Mouse (Mus musculus): ENCODE results near the gene Lmx1b. TPM values are rescaled to one million over a fixed set of nuclear protein-coding genes. Genes with fewer than 3 reads are reported as not detected.

Gene Lmx1b
- polyA plus RNA-seq, 1 experiment from 2014 or later = not detected

DNA sequence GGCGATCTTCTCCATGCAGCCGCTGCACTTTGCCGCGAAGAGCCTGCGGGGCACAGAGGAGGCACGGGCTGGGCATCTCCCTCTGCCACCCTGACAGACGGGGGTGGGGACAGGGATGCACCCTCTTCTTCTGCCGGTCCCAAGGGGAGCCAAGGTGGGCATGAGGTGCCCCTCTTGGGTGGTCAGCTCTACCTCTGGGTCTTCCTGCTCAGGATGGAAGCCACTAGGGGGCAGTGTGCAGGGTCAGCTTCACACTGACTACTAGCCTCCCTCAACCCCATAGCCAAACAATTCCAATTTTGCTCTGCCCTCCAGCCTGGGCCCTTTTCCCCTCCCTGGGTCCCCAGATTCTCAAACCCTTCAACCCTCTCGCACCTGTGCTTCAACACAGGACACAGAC, 71.1 kb downstream of the Lmx1b start:
- H3K4me3 ChIP-seq = no peak overlapping the region
- H3K4me2 ChIP-seq = no peak overlapping the region
- ATAC-seq = no peak
- no peak overlapping the region for H3K27ac ChIP-seq
- no peaks in the 10 kb centered on the region for H3K9me3 ChIP-seq (replicated peaks)
- H3K9ac ChIP-seq = no peak overlapping the region
- no peaks in the 10 kb centered on the region for H3K36me3 ChIP-seq
- H3K27me3 ChIP-seq (replicated peaks) = peaks cover 88% of the 10 kb centered on the region
- no peaks in the 10 kb centered on the region for H3K4me1 ChIP-seq
- 9% methylated on average over 9 of the region's 9 CpGs for WGBS (ENCODE audit: insufficient replicate concordance)

DNA sequence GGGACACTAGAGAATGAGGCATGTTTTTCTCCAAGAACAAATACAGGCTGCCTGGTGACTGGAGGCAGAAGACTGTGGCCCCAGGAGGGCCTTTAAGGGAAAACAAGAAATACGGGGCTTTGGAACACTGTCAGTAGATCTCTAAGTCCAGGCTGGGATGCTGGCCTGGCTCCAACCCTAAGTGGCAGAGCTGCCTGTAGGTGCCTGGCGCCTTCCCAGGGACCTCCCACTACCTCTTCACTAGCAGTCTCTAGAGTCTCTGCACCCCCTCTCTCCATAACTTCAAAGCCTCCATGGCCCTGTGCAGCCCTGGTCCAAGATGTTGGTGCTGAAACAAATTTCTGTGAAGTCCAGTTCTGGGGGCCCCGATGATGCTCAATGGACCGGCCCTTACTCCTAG, 74.4 kb downstream of the Lmx1b start:
- Histone ChIP-seq H3K27me3 (replicated peaks) (peaks cover 82% of the 10 kb centered on the region), H3K4me3 (no peak overlapping the region), H3K9me3 (replicated peaks) (no peaks in the 10 kb centered on the region), H3K27ac (no peak overlapping the region), H3K9ac (no peak overlapping the region), H3K4me2 (no peak overlapping the region), H3K4me1 (no peaks in the 10 kb centered on the region), H3K36me3 (no peaks in the 10 kb centered on the region)
- WGBS (ENCODE audit: insufficient replicate concordance) = 56% methylated on average over 4 of the region's 4 CpGs
- no peak for ATAC-seq

DNA sequence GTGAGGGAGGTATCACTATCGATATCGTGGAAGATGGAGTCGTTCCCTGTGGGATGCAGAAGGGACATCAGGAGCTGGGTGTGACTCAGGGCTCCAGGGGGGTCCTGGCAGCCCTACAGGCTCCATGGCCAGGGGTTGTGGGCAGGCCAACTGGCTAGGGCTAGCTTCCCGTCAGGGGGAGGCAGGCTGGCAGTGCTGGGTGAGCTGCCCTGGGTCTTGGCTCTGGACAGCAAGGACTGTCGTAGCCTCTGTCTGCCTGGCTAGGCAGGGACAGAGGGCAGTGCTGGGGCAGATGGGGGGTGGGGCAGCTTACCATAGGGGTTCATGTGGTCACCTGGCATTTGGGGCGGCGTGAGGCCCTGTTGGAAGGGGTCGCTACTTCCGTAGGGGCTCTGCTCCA, 75.6 kb downstream of the Lmx1b start:
- ATAC-seq = no peak
- no peak overlapping the region for H3K27ac ChIP-seq
- H3K9me3 ChIP-seq (replicated peaks) = no peaks in the 10 kb centered on the region
- no peak overlapping the region for H3K4me2 ChIP-seq
- no peak overlapping the region for H3K4me3 ChIP-seq
- H3K36me3 ChIP-seq = no peaks in the 10 kb centered on the region
- peaks cover 81% of the 10 kb centered on the region for H3K27me3 ChIP-seq (replicated peaks)
- no peaks in the 10 kb centered on the region for H3K4me1 ChIP-seq
- H3K9ac ChIP-seq = no peak overlapping the region
- 68% methylated on average over 9 of the region's 9 CpGs for WGBS (ENCODE audit: insufficient replicate concordance)

DNA sequence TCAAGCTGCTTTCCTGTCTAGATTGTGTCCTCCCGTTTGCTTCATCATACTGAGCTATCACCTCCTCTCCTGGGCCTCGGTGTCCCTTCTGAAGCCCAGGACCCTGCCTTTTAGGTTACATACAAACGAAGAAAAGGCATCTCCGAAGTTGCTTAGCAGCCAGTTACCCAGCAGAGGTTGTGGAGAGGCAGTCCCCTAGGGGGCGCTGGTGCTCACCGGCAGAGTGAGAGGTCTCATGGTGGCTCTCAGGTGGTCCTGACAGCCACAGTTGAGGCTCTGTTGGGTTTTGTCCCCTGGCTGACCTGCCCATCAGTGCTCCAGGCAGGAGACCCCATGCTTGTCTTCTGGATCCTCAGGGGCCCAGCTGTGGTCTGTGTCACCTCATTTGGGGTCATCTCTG, 80.6 kb downstream of the Lmx1b start:
- 9% methylated on average over 6 of the region's 6 CpGs for WGBS (ENCODE audit: insufficient replicate concordance)
- H3K4me1 ChIP-seq = no peaks in the 10 kb centered on the region
- no peak overlapping the region for H3K4me2 ChIP-seq
- peaks cover 52% of the 10 kb centered on the region for H3K27me3 ChIP-seq (replicated peaks)
- no peak overlapping the region for H3K27ac ChIP-seq
- H3K9me3 ChIP-seq (replicated peaks) = no peaks in the 10 kb centered on the region
- H3K9ac ChIP-seq = no peak overlapping the region
- no peak overlapping the region for H3K4me3 ChIP-seq
- H3K36me3 ChIP-seq = no peaks in the 10 kb centered on the region
- ATAC-seq = no peak; the same call in 1 of the 2 replicates

DNA sequence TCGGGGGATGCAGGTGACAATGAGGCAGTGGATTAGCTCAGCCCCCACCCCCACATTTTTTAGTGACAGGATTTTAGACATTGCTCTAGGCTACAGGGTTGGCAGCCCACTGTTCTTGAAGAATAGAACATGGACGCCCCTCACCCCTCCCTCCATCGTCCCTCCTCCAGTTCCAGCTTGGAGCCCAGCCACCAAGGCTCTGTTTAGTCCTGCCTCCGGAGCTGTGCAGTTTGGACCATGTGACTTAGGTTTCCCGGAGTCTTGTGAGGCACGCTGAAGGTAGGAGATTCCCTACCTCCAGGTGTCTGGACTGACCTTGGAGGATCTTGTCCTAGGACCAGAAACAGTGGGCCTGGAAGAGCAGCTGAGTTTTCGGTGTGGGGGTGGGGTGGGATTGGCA, 81.0 kb downstream of the Lmx1b start:
- Histone ChIP-seq H3K9ac (no peak overlapping the region), H3K4me1 (no peaks in the 10 kb centered on the region), H3K27me3 (replicated peaks) (peaks cover 47% of the 10 kb centered on the region), H3K4me3 (no peak overlapping the region), H3K9me3 (replicated peaks) (no peaks in the 10 kb centered on the region), H3K4me2 (no peak overlapping the region), H3K36me3 (no peaks in the 10 kb centered on the region), H3K27ac (no peak overlapping the region)
- 37% methylated on average over 7 of the region's 7 CpGs for WGBS (ENCODE audit: insufficient replicate concordance)
- no peak for ATAC-seq

DNA sequence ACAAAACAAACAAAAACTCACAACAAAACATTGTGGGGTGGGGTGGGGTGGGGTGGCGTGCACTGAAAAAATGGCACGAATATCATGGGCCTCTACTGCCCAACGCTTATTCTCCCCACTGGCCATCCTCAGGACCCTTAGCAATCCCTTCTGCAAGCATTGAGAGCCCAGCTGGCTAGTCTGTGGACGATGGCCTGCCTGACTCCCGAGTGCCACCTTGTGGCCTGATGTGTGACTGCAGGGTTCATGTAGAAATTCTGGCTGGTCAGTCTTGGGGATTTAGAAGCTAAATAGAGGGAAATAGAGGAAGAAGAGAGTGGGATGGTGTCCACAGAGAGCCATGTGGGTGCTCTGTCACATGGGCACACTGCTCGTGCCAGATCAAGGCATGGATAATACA, 82.1 kb downstream of the Lmx1b start:
- Histone ChIP-seq H3K9ac (no peak overlapping the region), H3K9me3 (replicated peaks) (no peaks in the 10 kb centered on the region), H3K4me1 (no peaks in the 10 kb centered on the region), H3K27me3 (replicated peaks) (peaks cover 46% of the 10 kb centered on the region), H3K4me3 (no peak overlapping the region), H3K4me2 (no peak overlapping the region), H3K27ac (no peak overlapping the region), H3K36me3 (no peaks in the 10 kb centered on the region)
- WGBS (ENCODE audit: insufficient replicate concordance) = under 1% methylated on average over 6 of the region's 6 CpGs
- no peak for ATAC-seq

DNA sequence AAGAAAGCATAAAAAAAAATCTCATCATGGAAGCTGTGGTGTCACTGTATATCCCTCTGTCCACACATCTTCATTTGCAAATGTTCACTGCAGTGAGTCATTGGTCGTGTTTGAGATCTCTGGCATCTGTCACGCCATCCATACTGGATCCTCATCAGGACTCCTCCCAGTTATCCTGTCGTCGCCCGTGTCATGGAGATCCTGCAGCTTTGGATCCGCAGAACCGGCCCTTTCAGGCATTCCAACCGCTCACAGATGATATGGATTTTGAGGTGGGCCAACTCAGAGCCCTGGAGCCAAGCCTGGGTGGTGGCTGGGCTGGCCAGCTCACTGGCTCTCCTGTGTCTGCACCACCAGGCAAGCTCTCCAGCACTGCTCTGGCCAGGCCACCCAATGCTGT, 84.7 kb downstream of the Lmx1b start:
- H3K27me3 ChIP-seq (replicated peaks) = peaks cover 27% of the 10 kb centered on the region
- H3K4me2 ChIP-seq = no peak overlapping the region
- ATAC-seq = no peak
- no peaks in the 10 kb centered on the region for H3K4me1 ChIP-seq
- H3K9me3 ChIP-seq (replicated peaks) = no peaks in the 10 kb centered on the region
- WGBS (ENCODE audit: insufficient replicate concordance) = 52% methylated on average over 8 of the region's 8 CpGs
- no peaks in the 10 kb centered on the region for H3K36me3 ChIP-seq
- no peak overlapping the region for H3K27ac ChIP-seq
- H3K9ac ChIP-seq = no peak overlapping the region
- H3K4me3 ChIP-seq = no peak overlapping the region

DNA sequence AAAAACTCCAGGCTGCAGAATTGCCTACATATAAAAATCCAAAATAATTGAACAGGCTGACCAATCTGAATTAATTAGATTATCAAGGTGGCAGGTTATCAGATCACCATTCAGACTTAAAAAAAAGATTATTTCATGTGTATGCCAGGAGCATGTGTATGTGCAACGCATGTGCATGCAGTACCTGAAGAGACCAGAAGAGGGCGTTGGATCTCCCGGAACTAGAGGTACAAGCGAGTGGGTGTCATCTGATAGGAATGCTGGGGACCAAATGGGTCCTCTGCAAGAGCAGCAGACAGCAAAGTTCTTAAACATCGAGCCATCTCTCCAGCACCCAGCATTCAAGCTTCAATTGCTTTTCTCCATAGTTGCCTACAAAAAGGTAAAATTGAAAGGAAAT, 87.6 kb downstream of the Lmx1b start:
- Histone ChIP-seq H3K9me3 (replicated peaks) (no peaks in the 10 kb centered on the region), H3K27me3 (replicated peaks) (peaks cover 18% of the 10 kb centered on the region), H3K4me1 (no peaks in the 10 kb centered on the region), H3K4me2 (no peak overlapping the region), H3K9ac (no peak overlapping the region), H3K36me3 (no peaks in the 10 kb centered on the region), H3K4me3 (no peak overlapping the region), H3K27ac (no peak overlapping the region)
- no peak for ATAC-seq
- WGBS (ENCODE audit: insufficient replicate concordance) = 39% methylated on average over 5 of the region's 5 CpGs

DNA sequence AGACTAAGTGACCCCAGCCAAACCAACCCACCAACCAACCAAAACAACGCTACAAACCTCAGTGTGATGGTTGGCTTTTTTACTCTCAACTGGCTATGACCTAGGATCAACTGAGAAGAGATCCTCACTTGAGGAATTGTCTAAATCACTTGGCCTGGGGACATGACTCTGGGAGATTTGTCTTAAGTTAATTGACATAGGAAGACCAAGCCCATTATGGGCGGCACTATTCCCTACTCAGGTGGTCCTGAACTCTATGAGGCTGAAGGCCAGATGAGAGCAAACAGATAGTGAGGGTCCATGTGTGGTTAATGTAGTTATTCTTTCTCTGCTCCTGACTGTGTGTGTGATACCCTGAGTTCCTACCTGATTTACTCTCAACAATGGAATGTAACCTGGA, 92.7 kb downstream of the Lmx1b start:
- peaks cover 61% of the 10 kb centered on the region for H3K27me3 ChIP-seq (replicated peaks)

DNA sequence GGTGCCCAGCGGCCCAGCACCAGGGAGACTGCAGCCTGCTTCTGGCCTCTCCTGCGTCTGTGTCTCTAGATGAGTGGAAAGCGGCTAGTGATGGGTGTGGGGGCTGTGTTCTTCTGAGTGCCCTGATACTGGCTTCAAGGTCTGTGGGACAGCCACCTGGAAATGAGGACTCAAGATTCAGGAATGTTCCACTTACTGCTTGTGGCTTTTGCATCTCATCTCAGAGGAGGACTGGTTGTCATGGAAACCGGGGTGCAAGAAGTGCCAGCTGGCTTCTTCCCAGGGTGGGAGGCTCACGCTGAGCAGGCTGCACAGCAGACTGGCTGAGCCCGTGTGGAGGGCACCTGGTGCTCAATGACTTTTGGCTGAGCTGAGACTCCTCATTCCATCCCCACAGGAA, 93.4 kb downstream of the Lmx1b start:
- no peak for ATAC-seq
- peaks cover 9% of the 10 kb centered on the region for H3K4me1 ChIP-seq
- peaks cover 65% of the 10 kb centered on the region for H3K27me3 ChIP-seq (replicated peaks)
- H3K9me3 ChIP-seq (replicated peaks) = no peaks in the 10 kb centered on the region
- no peak overlapping the region for H3K9ac ChIP-seq
- H3K4me2 ChIP-seq = no peak overlapping the region
- H3K4me3 ChIP-seq = no peak overlapping the region
- no peaks in the 10 kb centered on the region for H3K36me3 ChIP-seq
- no peak overlapping the region for H3K27ac ChIP-seq
- 37% methylated on average over 6 of the region's 6 CpGs for WGBS (ENCODE audit: insufficient replicate concordance)

More for the DNA sequence above, 92.7 kb downstream of the Lmx1b start:
- Histone ChIP-seq H3K4me3 (no peak overlapping the region), H3K4me2 (no peak overlapping the region), H3K9me3 (replicated peaks) (no peaks in the 10 kb centered on the region), H3K4me1 (peaks cover 9% of the 10 kb centered on the region), H3K36me3 (no peaks in the 10 kb centered on the region), H3K9ac (no peak overlapping the region), H3K27ac (no peak overlapping the region)
- 48% methylated on average over 2 of the region's 2 CpGs for WGBS (ENCODE audit: insufficient replicate concordance)
- ATAC-seq = no peak

DNA sequence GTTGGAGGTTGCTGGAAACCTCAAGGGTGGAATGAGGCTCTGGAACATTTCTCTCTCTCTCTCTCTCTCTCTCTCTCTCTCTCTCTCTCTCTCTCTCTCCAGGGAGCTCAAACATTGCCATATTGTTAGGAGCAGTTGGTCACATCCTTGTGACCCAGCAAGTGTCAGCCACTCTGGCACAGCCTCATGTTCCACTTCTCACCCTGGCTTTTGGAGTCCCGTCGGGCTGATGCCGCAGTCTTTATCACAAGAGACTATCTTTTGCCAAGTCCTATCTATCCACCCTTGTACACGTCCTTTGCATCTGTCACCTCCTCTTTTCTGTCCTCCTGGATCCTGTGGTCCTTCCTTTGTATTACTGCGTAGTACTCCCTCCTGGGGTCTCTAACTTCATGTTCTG, 94.3 kb downstream of the Lmx1b start:
- H3K36me3 ChIP-seq = no peaks in the 10 kb centered on the region
- peaks cover 74% of the 10 kb centered on the region for H3K27me3 ChIP-seq (replicated peaks)
- H3K4me3 ChIP-seq = no peak overlapping the region
- 64% methylated on average over 5 of the region's 5 CpGs for WGBS (ENCODE audit: insufficient replicate concordance)
- peaks cover 9% of the 10 kb centered on the region for H3K4me1 ChIP-seq
- H3K4me2 ChIP-seq = no peak overlapping the region
- H3K9me3 ChIP-seq (replicated peaks) = no peaks in the 10 kb centered on the region
- no peak for ATAC-seq
- no peak overlapping the region for H3K27ac ChIP-seq
- no peak overlapping the region for H3K9ac ChIP-seq

DNA sequence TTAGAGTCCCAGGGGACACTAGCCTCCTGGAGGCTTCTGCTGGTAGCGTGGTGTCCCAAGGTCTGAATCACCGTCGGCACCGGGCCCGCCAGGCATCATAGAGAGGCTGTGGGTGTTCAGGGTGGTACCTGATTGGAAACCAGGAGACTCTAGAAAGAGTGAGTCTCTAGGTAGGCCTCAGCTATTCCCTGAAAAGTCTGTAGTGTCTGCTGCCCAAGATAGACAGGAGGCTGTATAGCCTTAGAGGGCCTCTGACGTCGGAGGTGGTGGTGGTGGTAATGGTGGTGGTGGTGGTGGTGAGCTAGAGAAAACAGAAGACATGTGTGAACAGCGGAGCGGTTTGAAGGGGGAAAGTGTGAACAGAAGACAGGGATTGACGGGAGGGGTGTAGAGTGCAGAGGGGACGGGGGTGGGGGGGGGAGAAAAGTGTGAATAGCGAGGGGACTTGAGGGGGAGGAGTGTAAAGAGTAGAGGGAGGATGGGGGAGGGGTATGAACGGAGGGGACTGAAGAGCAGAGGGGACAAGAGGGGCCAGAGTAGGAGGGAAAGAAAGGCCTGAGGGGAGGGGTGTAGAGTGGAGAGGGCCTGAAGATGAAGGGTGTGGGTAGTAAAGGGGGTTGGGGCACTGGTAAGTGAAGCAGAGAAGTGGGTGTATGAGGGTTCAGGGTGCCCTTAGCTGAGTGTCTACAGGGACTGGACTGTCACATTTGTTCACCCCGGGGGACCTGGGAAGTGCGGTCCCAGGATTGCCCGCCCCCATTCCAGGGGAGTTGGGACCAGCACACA, 95.3 kb downstream of the Lmx1b start:
- Histone ChIP-seq H3K27ac (no peak overlapping the region), H3K27me3 (replicated peaks) (peaks cover 81% of the 10 kb centered on the region), H3K36me3 (no peaks in the 10 kb centered on the region), H3K4me1 (peaks cover 9% of the 10 kb centered on the region), H3K4me3 (peak overlapping the region; percentile 34; the same call in 1 of the 2 replicates), H3K4me2 (peak overlapping the region; percentile 63), H3K9me3 (replicated peaks) (no peaks in the 10 kb centered on the region), H3K9ac (no peak overlapping the region)
- WGBS (ENCODE audit: insufficient replicate concordance) = 22% methylated on average over 16 of the region's 16 CpGs
- ATAC-seq = no peak

All from liver, embryonic 12.5 days (tissue).